Mouse (Mus musculus) G1E (cell line): ENCODE measurements around the gene Gnl3. TPM values are rescaled to one million over a fixed set of nuclear protein-coding genes. Genes with fewer than 3 reads are reported as not detected.
A peak's percentile ranks its signal among the peaks of the same experiment; 100 is the strongest.

Source experiments
- ATAC-seq: 2 replicates; pipeline ENCODE4 v1.8.0; 2016; ENCODE audit warnings: mild to moderate bottlenecking; ENCODE audit not compliant: insufficient number of reproducible peaks, poor library complexity, low FRiP score, severe bottlenecking; ENCODE audit errors: extremely low read depth
- DNase-seq: peaks from one replicate; pipeline ENCODE4 v3.0.0; 2012; ENCODE audit warnings: low spot score
- H3K27me3 ChIP-seq: 2 replicates; pipeline ENCODE4 v1.6.1; 2012; ENCODE audit warnings: mild to moderate bottlenecking, low read length, inconsistent platforms; ENCODE audit not compliant: insufficient read depth
- H3K36me3 ChIP-seq: replicated peaks from 2 replicates; pipeline ENCODE3; 2012; ENCODE audit warnings: mild to moderate bottlenecking, inconsistent platforms
- H3K4me1 ChIP-seq: 2 replicates; pipeline ENCODE4 v1.6.1; 2012; ENCODE audit warnings: low read depth, low read length, inconsistent platforms, mixed read lengths; ENCODE audit not compliant: insufficient read depth
- H3K4me3 ChIP-seq: 2 replicates; pipeline ENCODE4 v1.5.1; 2012; ENCODE audit warnings: low read depth, mild to moderate bottlenecking, inconsistent platforms, low read length, moderate library complexity, mixed read lengths
- H3K9me3 ChIP-seq: replicated peaks from 2 replicates; pipeline ENCODE4 v1.6.1; 2012; ENCODE audit warnings: inconsistent platforms
- CTCF ChIP-seq: IDR thresholded peaks from 2 replicates; pipeline ENCODE4 v1.5.1; 2012; ENCODE audit warnings: low read depth, low read length, inconsistent platforms, mixed read lengths
- GATA1 ChIP-seq: IDR thresholded peaks from 2 replicates; pipeline ENCODE4 v1.6.1; 2012; ENCODE audit warnings: borderline replicate concordance, low read length, inconsistent platforms, mixed read lengths
- GATA2 ChIP-seq: IDR thresholded peaks from 2 replicates; pipeline ENCODE4 v1.6.1; 2012; ENCODE audit warnings: low read depth, low read length, inconsistent platforms, borderline replicate concordance
- POLR2AphosphoS5 ChIP-seq: IDR thresholded peaks from 2 replicates; pipeline ENCODE4 v1.6.1; 2012; ENCODE audit warnings: low read depth, low read length, inconsistent platforms; ENCODE audit not compliant: insufficient replicate concordance
- TAL1 ChIP-seq: conservative IDR thresholded peaks from 2 replicates; pipeline ENCODE4 v1.6.1; 2012; ENCODE audit warnings: low read depth, low read length, inconsistent platforms, mixed read lengths
- polyA plus RNA-seq: library from polyadenylated mRNA; stranded (reverse); fragments of >175 nt; gene quantifications from 2 replicates; pipeline ENCODE4 v1.2.3, GENCODE M21; 2012
- total RNA-seq, 2 experiments: library from RNA; stranded (forward) in 1 of 2; stranded (reverse) in 1 of 2; fragments of 200-1000 nt in 1 of 2; fragments of >200 nt in 1 of 2; fragmentation: Nextera tagmentation in 1 of 2; gene quantifications; 2 replicates each; pipeline ENCODE4 v1.2.3; 2014 to 2017

Gene Gnl3
- total RNA-seq (2014; fragmentation: Nextera tagmentation): 376 and 398 TPM in 2 replicates
- total RNA-seq (2017): 271 and 308 TPM in 2 replicates
- 21.8 and 37.9 TPM in 2 replicates for polyA plus RNA-seq

- TF ChIP-seq GATA1 (no peak), GATA2 (no peak), CTCF (no peak), POLR2AphosphoS5 (no peak), TAL1 (no peak)
- Histone ChIP-seq H3K4me3 (peak within 1 kb of the TSS; percentile 84), H3K36me3 (peaks cover 60% of the 10 kb centered on the region), H3K4me1 (peaks cover 60% of the 10 kb centered on the region), H3K9me3 (no peaks in the 10 kb centered on the region), H3K27me3 (no peaks in the 10 kb centered on the region)
- ATAC-seq: peak; percentile 43
- DNase-seq: peak; percentile 77
Observed at GRCm38 (mm10) chr14:31018860-31019291, at the start of gene Gnl3, which contains the start of gene Pbrm1. Gnl3 (minus strand) TSS chr14:31019152. Pbrm1 (plus strand) TSS chr14:31019138.

- no peak for ATAC-seq
- TF ChIP-seq GATA2 (no peak), TAL1 (no peak), POLR2AphosphoS5 (no peak), CTCF (0 out of 2 replicates have a peak, but pooled peaks have one; percentile 12), GATA1 (no peak)
- peaks cover 17% of the 10 kb centered on the region for H3K4me1 ChIP-seq
- peaks cover 79% of the 10 kb centered on the region for H3K36me3 ChIP-seq
- no peak overlapping the region for H3K4me3 ChIP-seq
- H3K9me3 ChIP-seq: no peaks in the 10 kb centered on the region
- peak; percentile 5 for DNase-seq
- no peaks in the 10 kb centered on the region for H3K27me3 ChIP-seq
Observed at GRCm38 (mm10) chr14:31062277-31062676, 43.3 kb upstream of the Gnl3 start.

- Histone ChIP-seq H3K9me3 (no peaks in the 10 kb centered on the region), H3K4me3 (no peak overlapping the region), H3K27me3 (no peaks in the 10 kb centered on the region), H3K4me1 (no peaks in the 10 kb centered on the region), H3K36me3 (peaks cover 81% of the 10 kb centered on the region)
- TF ChIP-seq TAL1 (no peak), GATA2 (no peak), GATA1 (no peak), POLR2AphosphoS5 (no peak), CTCF (no peak)
- ATAC-seq (no peak), DNase-seq (no peak)
Observed at GRCm38 (mm10) chr14:31045817-31046216, 26.9 kb upstream of the Gnl3 start.

- H3K9me3 ChIP-seq: no peaks in the 10 kb centered on the region
- H3K4me1 ChIP-seq: no peaks in the 10 kb centered on the region
- H3K27me3 ChIP-seq: no peaks in the 10 kb centered on the region
- H3K36me3 ChIP-seq: peaks cover 80% of the 10 kb centered on the region
- TF ChIP-seq TAL1: no peak
- no peak for TF ChIP-seq POLR2AphosphoS5
- TF ChIP-seq GATA1: no peak
- no peak for TF ChIP-seq GATA2
- no peak for TF ChIP-seq CTCF
- DNase-seq: no peak
- ATAC-seq: no peak
- H3K4me3 ChIP-seq: no peak overlapping the region
Observed at GRCm38 (mm10) chr14:31045296-31045695, 26.3 kb upstream of the Gnl3 start.

- Histone ChIP-seq H3K4me3 (no peak overlapping the region), H3K4me1 (peaks cover 32% of the 10 kb centered on the region), H3K36me3 (peaks cover 81% of the 10 kb centered on the region), H3K9me3 (no peaks in the 10 kb centered on the region), H3K27me3 (no peaks in the 10 kb centered on the region)
- ATAC-seq (no peak), DNase-seq (no peak)
- no peak for TF ChIP-seq TAL1
- no peak for TF ChIP-seq POLR2AphosphoS5
- TF ChIP-seq GATA1: no peak
- TF ChIP-seq CTCF: no peak
- no peak for TF ChIP-seq GATA2
Observed at GRCm38 (mm10) chr14:31025785-31026184, 6.8 kb upstream of the Gnl3 start.

GRCm38 (mm10) chr14:31022579-31022978 lies 3.6 kb upstream of the Gnl3 start:
- Histone ChIP-seq H3K9me3 (no peaks in the 10 kb centered on the region), H3K4me1 (peaks cover 39% of the 10 kb centered on the region), H3K4me3 (no peak overlapping the region), H3K27me3 (no peaks in the 10 kb centered on the region), H3K36me3 (peaks cover 61% of the 10 kb centered on the region)
- ATAC-seq: no peak
- TF ChIP-seq GATA1 (no peak), TAL1 (no peak), GATA2 (no peak), POLR2AphosphoS5 (no peak), CTCF (no peak)
- DNase-seq: no peak
